Mouse (Mus musculus): ENCODE data around the gene Supt3. TPM values are rescaled to one million over a fixed set of nuclear protein-coding genes. Genes with fewer than 3 reads are reported as not detected.

Supt3 gene
- total RNA-seq, 2 experiments from 2014 or later: 11.0 to 12.0 TPM

Other genes starting within 250 kb of the Supt3 start
- under 1 TPM; 0.26 to 0.48 TPM for gene Runx2, start 37.6 kb downstream of the Supt3 start, total RNA-seq (2021)